Mouse (Mus musculus): Measurements from ENCODE around the gene Nfam1. TPM values are rescaled to one million over a fixed set of nuclear protein-coding genes. Genes with fewer than 3 reads are reported as not detected.

Gene Nfam1
- total and polyA plus RNA-seq, 2 experiments from 2014 or later, result 1.7 to 3.3 TPM

- Histone ChIP-seq H3K9ac (replicated peaks; ENCODE audit: low read length) (no peak overlapping the region), H3K4me1 (ENCODE audit: insufficient read depth, low read length) (peaks cover 50% of the 10 kb centered on the region), H3K4me3 (ENCODE audit: low read length) (no peak overlapping the region), H3K4me2 (ENCODE audit: low read depth, low read length) (no peak overlapping the region), H3K9me3 (ENCODE audit: low read length) (no peaks in the 10 kb centered on the region), H3K36me3 (ENCODE audit: insufficient read depth, low read length) (no peaks in the 10 kb centered on the region), H3K27ac (no peak overlapping the region), H3K27me3 (ENCODE audit: insufficient read depth, low read length) (peaks cover 1% of the 10 kb centered on the region; the same call in 1 of the 2 replicates)
- 49% methylated on average over 4 of the region's 4 CpGs for WGBS
- DNase-seq (ENCODE audit: low spot score) (no peak), ATAC-seq (no peak)
- no peak for TF ChIP-seq CTCF (IDR thresholded peaks at IDR 0.05; ENCODE audit: low read depth)
Observed at GRCm38 (mm10) chr15:82956721-82957120, 76.4 kb downstream of the Nfam1 start.

DNA sequence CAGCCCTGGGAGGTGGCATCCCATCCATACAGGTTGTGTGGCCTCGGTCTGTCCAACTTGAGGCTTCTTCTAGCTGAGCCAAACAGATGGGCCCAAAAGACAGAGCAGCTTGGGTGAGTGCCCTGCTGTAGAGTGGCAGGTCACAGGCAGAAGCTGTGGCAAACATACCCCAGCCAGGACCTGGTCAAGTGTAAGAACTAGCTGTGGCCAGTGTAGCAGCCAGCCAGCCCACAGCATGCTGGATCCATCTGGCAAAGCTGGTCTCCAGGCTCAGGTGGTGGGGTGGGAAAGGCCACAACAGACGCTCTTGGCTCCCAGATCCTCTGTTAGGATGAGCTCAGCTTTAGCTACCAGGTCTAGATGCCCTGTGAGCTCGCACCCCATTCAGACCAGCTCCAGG, 76.8 kb downstream of the Nfam1 start:
- DNase-seq (ENCODE audit: low spot score) (peak; percentile 74), ATAC-seq (peak; percentile 36; the same call in 1 of the 2 replicates)
- Histone ChIP-seq H3K27me3 (ENCODE audit: insufficient read depth, low read length) (peaks cover 3% of the 10 kb centered on the region; the same call in 1 of the 2 replicates), H3K9ac (replicated peaks; ENCODE audit: low read length) (no peak overlapping the region), H3K4me1 (ENCODE audit: insufficient read depth, low read length) (peaks cover 46% of the 10 kb centered on the region), H3K9me3 (ENCODE audit: low read length) (no peaks in the 10 kb centered on the region), H3K4me3 (ENCODE audit: low read length) (no peak overlapping the region), H3K4me2 (ENCODE audit: low read depth, low read length) (no peak overlapping the region), H3K36me3 (ENCODE audit: insufficient read depth, low read length) (no peaks in the 10 kb centered on the region), H3K27ac (no peak overlapping the region)
- WGBS, result 69% methylated on average over 3 of the region's 3 CpGs
- no peak for TF ChIP-seq CTCF (IDR thresholded peaks at IDR 0.05; ENCODE audit: low read depth)

- no peak for DNase-seq (ENCODE audit: low spot score)
- no peak for ATAC-seq
- 80% methylated on average over 8 of the region's 8 CpGs for WGBS
- H3K27me3 ChIP-seq (ENCODE audit: insufficient read depth, low read length), result peaks cover 3% of the 10 kb centered on the region; the same call in 1 of the 2 replicates
- H3K27ac ChIP-seq, result no peak overlapping the region
- no peak overlapping the region for H3K4me3 ChIP-seq (ENCODE audit: low read length)
- TF ChIP-seq CTCF (IDR thresholded peaks at IDR 0.05; ENCODE audit: low read depth), result no peak
- H3K4me1 ChIP-seq (ENCODE audit: insufficient read depth, low read length), result peaks cover 38% of the 10 kb centered on the region
- H3K9me3 ChIP-seq (ENCODE audit: low read length), result no peaks in the 10 kb centered on the region
- H3K4me2 ChIP-seq (ENCODE audit: low read depth, low read length), result no peak overlapping the region
- H3K9ac ChIP-seq (replicated peaks; ENCODE audit: low read length), result no peak overlapping the region
- no peaks in the 10 kb centered on the region for H3K36me3 ChIP-seq (ENCODE audit: insufficient read depth, low read length)
Observed at GRCm38 (mm10) chr15:82955286-82955685, 77.8 kb downstream of the Nfam1 start.

DNA sequence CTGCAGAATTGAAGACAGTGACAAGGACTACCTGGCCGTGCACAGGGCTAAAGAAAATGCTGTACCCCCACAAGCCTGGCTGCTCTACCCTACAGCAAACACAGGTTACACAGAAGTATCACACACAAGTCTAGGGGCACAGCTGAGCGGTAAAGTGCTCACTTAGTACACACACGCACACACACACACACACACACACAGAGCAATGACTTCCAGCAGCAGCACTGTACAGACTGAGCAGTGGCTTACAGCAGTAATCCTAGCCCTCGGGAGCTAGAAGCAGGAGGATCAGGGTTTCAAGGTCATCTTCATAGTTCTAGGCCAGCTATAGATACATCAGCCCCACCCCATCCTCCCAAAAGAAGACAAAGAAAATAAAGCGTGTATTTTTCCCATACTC, 79.1 kb downstream of the Nfam1 start:
- no peak for ATAC-seq
- no peak overlapping the region for H3K4me3 ChIP-seq (ENCODE audit: low read length)
- H3K27ac ChIP-seq, result no peak overlapping the region
- peaks cover 3% of the 10 kb centered on the region; the same call in 1 of the 2 replicates for H3K27me3 ChIP-seq (ENCODE audit: insufficient read depth, low read length)
- no peak overlapping the region for H3K9ac ChIP-seq (replicated peaks; ENCODE audit: low read length)
- no peaks in the 10 kb centered on the region for H3K36me3 ChIP-seq (ENCODE audit: insufficient read depth, low read length)
- no peak for TF ChIP-seq CTCF (IDR thresholded peaks at IDR 0.05; ENCODE audit: low read depth)
- DNase-seq (ENCODE audit: low spot score), result no peak
- H3K4me1 ChIP-seq (ENCODE audit: insufficient read depth, low read length), result peaks cover 28% of the 10 kb centered on the region
- 62% methylated on average over 5 of the region's 5 CpGs for WGBS
- H3K4me2 ChIP-seq (ENCODE audit: low read depth, low read length), result no peak overlapping the region
- H3K9me3 ChIP-seq (ENCODE audit: low read length), result no peaks in the 10 kb centered on the region

DNA sequence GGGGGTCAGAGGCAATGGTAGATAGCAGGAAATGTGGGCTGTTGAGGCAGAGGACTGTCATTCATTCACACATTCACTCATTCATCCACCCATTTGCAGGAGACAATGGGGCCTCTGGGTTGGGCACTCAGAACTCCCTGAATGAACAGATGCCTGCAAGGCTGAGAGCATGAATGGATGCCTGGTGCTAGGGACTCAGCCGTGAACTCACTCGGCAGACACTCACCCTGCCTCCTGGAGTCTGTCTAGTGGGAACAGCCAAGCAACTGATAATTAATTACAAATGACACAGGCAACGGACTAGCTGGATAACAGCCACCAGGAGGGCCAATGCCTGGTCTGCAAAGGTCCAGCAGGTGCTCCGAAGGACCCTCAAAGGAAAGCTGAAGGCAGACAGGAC, 80.0 kb downstream of the Nfam1 start:
- Histone ChIP-seq H3K27ac (no peak overlapping the region), H3K4me2 (ENCODE audit: low read depth, low read length) (no peak overlapping the region), H3K36me3 (ENCODE audit: insufficient read depth, low read length) (no peaks in the 10 kb centered on the region), H3K9me3 (ENCODE audit: low read length) (no peaks in the 10 kb centered on the region), H3K4me1 (ENCODE audit: insufficient read depth, low read length) (peaks cover 19% of the 10 kb centered on the region), H3K4me3 (ENCODE audit: low read length) (no peak overlapping the region), H3K27me3 (ENCODE audit: insufficient read depth, low read length) (peaks cover 3% of the 10 kb centered on the region; the same call in 1 of the 2 replicates), H3K9ac (replicated peaks; ENCODE audit: low read length) (no peak overlapping the region)
- 26% methylated on average over 4 of the region's 4 CpGs for WGBS
- DNase-seq (ENCODE audit: low spot score), result no peak
- TF ChIP-seq CTCF (IDR thresholded peaks at IDR 0.05; ENCODE audit: low read depth), result 0 out of 2 replicates have a peak, but pooled peaks have one; percentile 10
- ATAC-seq, result no peak

DNA sequence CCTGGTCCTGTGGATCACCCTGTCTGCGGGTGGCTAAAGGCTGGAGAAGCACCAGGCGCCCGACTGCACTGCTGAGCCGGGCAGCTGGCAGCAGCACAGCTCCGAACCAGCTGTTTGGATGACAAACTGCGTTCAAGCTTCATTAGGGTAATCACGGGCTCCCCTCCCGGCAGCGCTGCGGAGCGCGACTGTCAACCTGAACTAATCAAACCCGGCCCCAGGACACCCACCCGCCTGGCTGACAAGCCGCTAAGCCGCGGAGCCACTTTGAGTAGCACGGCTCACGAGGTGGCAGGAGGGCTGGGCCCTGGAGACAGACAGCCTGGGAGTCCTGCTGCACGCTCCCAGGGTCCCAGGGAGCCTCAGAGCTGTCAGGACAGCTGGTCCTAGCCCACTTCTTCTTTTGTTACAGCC, 80.8 kb downstream of the Nfam1 start:
- H3K4me2 ChIP-seq (ENCODE audit: low read depth, low read length), result 0 out of 2 replicates have a peak overlapping the region, but pooled peaks have one; percentile 17
- no peak overlapping the region for H3K4me3 ChIP-seq (ENCODE audit: low read length)
- peaks cover 18% of the 10 kb centered on the region for H3K4me1 ChIP-seq (ENCODE audit: insufficient read depth, low read length)
- ATAC-seq (peak; percentile 27), DNase-seq (ENCODE audit: low spot score) (peak; percentile 78)
- peak; percentile 27 for TF ChIP-seq CTCF (IDR thresholded peaks at IDR 0.05; ENCODE audit: low read depth)
- peaks cover 3% of the 10 kb centered on the region; the same call in 1 of the 2 replicates for H3K27me3 ChIP-seq (ENCODE audit: insufficient read depth, low read length)
- H3K9ac ChIP-seq (replicated peaks; ENCODE audit: low read length), result 0 out of 2 replicates have a peak overlapping the region, but pooled peaks have one; percentile 14
- no peaks in the 10 kb centered on the region for H3K9me3 ChIP-seq (ENCODE audit: low read length)
- H3K27ac ChIP-seq, result no peak overlapping the region
- WGBS, result 4% methylated on average over 20 of the region's 20 CpGs
- H3K36me3 ChIP-seq (ENCODE audit: insufficient read depth, low read length), result no peaks in the 10 kb centered on the region

- H3K4me3 ChIP-seq (ENCODE audit: low read length), result no peak overlapping the region
- peaks cover 3% of the 10 kb centered on the region; the same call in 1 of the 2 replicates for H3K27me3 ChIP-seq (ENCODE audit: insufficient read depth, low read length)
- 75% methylated on average over 8 of the region's 8 CpGs for WGBS
- H3K36me3 ChIP-seq (ENCODE audit: insufficient read depth, low read length), result no peaks in the 10 kb centered on the region
- H3K9me3 ChIP-seq (ENCODE audit: low read length), result no peaks in the 10 kb centered on the region
- no peak overlapping the region for H3K4me2 ChIP-seq (ENCODE audit: low read depth, low read length)
- no peak for ATAC-seq
- DNase-seq (ENCODE audit: low spot score), result no peak
- H3K4me1 ChIP-seq (ENCODE audit: insufficient read depth, low read length), result peaks cover 12% of the 10 kb centered on the region
- no peak overlapping the region for H3K9ac ChIP-seq (replicated peaks; ENCODE audit: low read length)
- no peak overlapping the region for H3K27ac ChIP-seq
- TF ChIP-seq CTCF (IDR thresholded peaks at IDR 0.05; ENCODE audit: low read depth), result no peak
Observed at GRCm38 (mm10) chr15:82950246-82950645, 82.9 kb downstream of the Nfam1 start.

Measured in hindbrain, postnatal 0 days (tissue).